Comparison of ENCODE assay signal across 22 mouse cellular contexts in the genomic region with DNA sequence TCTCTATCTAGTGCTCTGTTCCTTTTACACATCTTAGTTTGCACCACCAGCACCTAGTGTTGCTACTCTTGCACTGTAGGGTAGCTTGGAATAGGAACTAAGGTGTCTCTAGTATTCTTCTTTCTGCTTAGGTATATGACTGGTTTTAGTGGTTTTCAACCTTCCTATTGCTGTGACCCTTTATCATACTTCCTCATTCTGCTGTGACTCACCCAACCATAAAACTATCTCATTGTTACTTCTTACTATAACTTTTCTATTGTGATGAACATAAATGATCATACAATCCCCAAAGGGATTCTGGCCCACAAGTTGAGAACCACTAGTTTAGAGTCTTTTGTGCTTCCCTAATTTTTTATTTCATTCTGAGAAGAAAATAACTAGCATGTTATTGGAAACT.
"Had no signal": no experiment of that assay in that cellular context is flagged by ENCODE, and none has a peak within 500 bp of the region (broad histone marks: within the 10 kb centered on the region; RNA-seq: fewer than 3 reads in every experiment).

No protein-coding gene starts in this region.

- H3K27me3 ChIP-seq: kidney, embryonic 15.5 days; liver, embryonic 13.5 days; megakaryocyte, embryonic 14.5 days; midbrain, embryonic 13.5 days; neural tube, embryonic 13.5 days had no signal

- H3K9ac ChIP-seq: kidney, embryonic 15.5 days; liver, embryonic 13.5 days; midbrain, embryonic 13.5 days; neural tube, embryonic 13.5 days had no signal

- H3K27ac ChIP-seq: kidney, embryonic 15.5 days; left cerebral cortex, adult 2 months; liver, embryonic 13.5 days; midbrain, embryonic 10.5 days; midbrain, embryonic 13.5 days; neural tube, embryonic 13.5 days; stomach, postnatal 0 days had no signal

- H3K4me3 ChIP-seq: kidney, embryonic 15.5 days; left cerebral cortex, adult 2 months; liver, embryonic 13.5 days; megakaryocyte, embryonic 14.5 days; midbrain, embryonic 10.5 days; midbrain, embryonic 13.5 days; myocyte; neural tube, embryonic 13.5 days had no signal

- H3K36me3 ChIP-seq: kidney, embryonic 15.5 days; liver, embryonic 13.5 days; midbrain, embryonic 10.5 days; midbrain, embryonic 13.5 days; neural tube, embryonic 13.5 days had no signal

- H3K4me1 ChIP-seq: kidney, embryonic 15.5 days; liver, embryonic 13.5 days; megakaryocyte, embryonic 14.5 days; midbrain, embryonic 10.5 days; midbrain, embryonic 13.5 days; neural tube, embryonic 13.5 days had no signal

- DNase-seq: kidney, adult 11 months; kidney, adult 8-10 months; kidney, postnatal 14 days; kidney, postnatal 4 days; layer of hippocampus, postnatal 36 days; liver, embryonic 13.5 days; lung, adult 2 months; lung, postnatal 14 days; lung, postnatal 4 days; retina, postnatal 1 day; thymus, adult 2 months; thymus, postnatal 14 days; thymus, postnatal 4 days had no signal

- H3K4me2 ChIP-seq: kidney, embryonic 15.5 days; liver, embryonic 13.5 days; midbrain, embryonic 13.5 days; neural tube, embryonic 13.5 days had no signal

- H3K9me3 ChIP-seq: kidney, embryonic 15.5 days; liver, embryonic 13.5 days; megakaryocyte, embryonic 14.5 days; midbrain, embryonic 10.5 days; midbrain, embryonic 13.5 days; neural tube, embryonic 13.5 days had no signal

- ATAC-seq: midbrain, embryonic 13.5 days; midbrain, embryonic 16.5 days had no signal
